Mouse (Mus musculus) lung, postnatal 25 days (tissue): ENCODE data around the gene Dgkb.

Experiments used
- DNase-seq: peaks from one replicate; pipeline ENCODE4 v3.0.0; 2022; ENCODE audit warnings: low spot score

Dgkb gene

DNA sequence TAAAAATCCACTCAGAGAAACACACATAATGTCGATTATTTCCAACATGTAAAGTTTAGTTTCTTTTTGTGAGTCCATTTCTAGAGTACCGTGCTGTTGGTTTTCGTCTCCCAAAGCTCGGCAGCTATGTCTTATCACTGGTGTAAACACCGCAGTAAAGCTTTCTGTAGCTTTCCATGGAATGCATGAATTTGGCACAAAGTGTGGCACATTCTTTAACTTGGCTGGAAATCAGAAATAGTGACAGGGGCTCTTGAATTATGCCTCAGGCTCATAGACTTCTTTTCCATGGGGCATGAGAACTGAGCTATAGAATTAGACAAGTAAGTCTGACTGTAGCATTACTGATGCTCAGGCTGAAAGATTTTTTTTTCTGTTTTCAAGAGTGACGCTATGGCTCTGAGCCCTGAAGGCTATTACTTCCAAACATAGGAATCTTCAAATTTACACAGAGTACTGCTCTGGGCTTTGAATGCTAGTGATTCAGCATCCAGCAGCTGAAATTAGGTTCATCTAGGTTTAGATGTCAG lies 179.0 kb downstream of the Dgkb start:
- no peak for DNase-seq

DNA sequence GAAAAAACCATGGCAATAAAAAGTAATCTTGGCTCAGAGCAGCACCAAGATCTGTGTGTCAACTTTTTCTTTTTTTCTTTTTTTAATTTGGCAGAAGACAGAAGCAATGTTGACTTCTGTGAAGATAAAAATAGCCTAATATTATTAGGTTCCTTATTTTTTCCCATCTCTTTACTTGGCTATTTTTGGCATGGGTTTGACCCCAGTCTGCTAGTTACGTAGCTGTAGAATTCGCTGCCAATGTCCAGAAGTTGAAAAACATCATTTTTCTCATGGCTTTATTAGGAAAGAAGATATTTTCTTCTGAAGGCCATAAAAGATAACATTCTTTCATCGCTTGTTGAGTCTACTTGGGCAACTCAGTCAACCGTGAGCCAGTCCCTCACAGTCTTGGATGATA lies 200.1 kb downstream of the Dgkb start:
- peak; percentile 4 for DNase-seq

DNA sequence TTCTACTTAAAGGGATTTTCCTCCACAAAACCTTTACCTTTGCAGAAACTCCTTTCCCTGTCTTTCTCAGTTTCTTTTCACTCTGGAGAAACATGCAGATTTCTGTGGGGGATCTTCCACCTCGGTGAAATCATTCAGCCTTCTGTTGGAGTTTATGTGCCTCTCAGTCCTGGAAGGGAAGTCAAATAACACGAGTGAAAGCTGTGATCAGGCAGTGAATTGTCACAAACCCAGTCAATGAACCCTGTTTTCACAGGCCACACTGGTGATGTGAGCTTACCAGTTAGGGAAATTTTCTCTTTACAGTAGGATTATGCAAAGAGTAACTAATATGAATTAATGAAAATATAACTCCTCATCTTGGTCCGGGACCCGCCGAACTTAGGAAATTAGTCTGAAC lies 229.7 kb downstream of the Dgkb start:
- no peak for DNase-seq

DNA sequence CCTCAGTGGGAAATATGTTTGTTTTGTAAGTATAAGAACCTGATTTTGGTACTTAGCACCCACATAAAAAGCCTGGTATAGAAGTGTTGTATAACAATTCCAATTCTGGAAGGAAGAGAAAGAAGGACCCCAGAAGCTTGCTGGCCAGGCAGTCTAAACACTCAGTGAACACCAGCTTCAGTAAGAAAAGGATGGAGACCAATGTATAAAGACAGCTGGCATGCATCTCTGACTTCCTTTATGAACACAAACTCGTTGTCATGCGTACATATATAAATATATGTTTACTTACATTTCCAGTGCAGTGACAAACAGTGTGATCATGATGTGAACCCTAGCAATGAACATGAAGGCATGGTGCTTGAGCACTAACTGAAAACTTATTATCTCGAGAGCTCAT lies 270.7 kb downstream of the Dgkb start:
- no peak for DNase-seq

DNA sequence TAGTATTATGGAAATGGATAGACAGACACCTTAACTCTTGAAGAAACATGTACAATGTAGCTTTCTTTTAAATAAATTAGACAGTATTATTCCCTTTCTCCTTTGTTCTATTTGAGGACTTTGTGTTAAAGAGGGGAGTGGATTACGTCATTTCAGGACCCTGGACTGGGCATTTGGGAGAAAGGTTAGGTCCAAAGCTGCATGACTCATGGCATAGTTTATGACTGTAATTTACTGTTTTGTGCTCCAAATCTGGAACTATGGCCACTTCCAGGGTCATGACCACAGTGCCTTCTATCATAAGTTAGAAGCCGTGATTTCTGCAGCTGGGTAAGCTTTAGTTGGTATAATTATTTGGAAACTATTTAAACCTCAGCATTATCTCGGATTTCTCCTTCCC lies 294.4 kb downstream of the Dgkb start:
- DNase-seq: no peak

DNA sequence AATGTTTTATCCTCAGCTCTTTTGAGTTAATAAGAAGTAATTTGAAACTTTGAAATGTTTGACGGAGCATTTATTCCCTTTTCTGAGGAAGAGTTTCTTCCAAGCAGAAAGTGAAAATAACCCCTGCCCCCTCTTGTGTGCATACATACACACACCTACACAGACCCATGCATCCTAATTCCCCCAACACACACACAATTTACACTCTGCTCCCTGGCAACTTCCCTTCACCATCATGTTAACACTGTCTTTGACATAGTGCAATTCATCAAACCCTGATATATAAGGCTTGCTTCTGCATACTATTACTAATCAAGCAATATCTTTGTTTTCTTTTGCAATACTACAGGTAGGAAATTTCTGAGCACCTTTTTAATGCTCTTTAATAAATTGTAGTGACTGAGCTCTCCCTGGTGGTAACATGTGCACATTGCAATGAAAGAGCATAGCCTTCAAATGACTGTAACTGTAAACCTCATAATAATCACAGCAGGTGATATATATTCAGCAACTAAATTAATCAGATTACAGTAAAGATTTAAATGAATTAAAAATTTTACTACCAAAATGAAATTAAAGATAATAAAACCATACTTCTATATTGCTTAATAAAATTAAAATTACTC lies 297.6 kb downstream of the Dgkb start:
- no peak for DNase-seq

DNA sequence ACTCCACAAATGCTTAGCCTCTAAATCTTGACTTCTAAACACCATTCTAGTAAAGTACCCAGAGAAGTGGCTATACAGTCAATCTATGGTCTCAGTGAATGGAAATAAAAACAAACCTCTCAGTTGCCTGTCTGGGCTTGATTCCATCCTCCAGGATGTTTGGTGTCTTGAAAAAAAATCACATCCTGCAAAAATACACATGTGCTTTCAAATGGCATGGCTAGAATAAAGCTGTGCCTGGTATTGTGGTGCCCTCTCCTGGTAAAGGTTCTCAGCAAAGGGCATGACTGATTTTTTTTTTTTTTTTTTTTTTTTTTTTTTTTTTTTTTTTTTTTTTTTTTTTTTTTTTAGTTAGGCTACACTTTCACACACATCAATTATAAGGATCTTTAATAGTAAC lies 306.0 kb downstream of the Dgkb start:
- peak; percentile 4 for DNase-seq

DNA sequence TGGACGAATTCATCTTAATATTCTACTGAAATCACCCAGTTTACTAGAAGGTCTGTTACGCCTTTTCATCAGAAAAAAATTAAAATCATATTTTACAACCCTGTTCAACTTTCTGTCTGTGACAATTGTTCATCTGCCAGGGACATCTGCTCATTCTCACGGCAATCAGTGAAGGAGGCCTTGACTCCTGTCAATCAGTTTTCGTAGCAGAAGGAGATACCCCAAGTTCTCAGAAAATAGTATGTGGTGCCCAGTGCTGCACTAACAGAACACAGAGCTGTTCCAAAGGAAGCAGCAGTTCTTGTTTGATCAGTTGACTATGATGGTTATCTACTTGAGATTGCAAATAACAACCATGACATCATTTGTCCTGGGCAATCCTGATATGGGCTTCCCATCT lies 307.8 kb downstream of the Dgkb start:
- no peak for DNase-seq

DNA sequence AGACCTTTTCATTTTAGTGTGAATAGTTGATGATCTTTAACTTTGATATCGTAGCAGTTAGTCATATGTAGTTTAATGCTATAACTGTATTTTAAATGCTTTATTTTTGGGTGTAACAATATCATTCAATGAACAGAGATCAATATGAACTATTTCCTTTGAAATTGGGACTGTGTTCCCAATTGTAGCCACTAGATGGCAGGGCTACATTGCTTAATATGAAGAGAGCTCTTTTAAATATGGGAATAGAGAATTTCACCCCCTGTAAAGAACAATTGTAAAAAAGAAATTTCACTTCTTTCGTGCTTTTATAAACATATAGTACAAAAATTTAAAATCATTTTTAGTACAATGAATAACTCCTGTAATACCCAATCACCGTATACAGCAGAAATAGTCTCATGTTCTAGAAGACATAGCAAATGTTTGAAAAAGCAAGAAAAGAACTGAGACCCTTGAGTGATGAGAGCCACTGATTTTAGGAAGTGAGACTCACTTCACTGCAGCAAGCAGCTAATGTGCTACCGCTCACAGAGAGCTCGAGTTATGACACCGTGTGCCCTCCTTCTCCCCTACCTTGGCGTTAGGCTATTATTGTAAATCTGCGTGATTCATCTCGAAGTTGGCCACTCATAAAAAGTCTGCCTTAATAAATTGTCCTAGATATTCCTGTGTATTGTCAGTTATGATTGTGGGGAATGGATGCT lies 312.8 kb downstream of the Dgkb start:
- no peak for DNase-seq

DNA sequence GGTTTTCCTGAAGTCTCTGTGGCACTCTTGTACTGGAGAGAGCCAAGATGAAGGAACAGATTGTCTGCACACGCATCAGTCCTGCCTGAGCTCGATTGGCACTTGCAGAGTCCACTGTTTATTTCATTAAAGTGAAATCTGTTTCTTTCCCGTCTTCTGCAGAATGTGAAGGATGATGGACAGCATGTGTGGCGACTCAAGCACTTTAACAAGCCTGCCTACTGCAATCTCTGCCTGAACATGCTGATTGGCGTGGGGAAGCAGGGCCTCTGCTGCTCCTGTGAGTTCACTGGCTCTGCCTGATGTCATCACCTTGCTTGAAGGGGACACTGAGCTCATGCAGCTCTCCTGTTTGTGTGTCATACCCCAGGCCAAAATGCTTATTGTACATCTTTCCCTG lies 318.9 kb downstream of the Dgkb start:
- peak; percentile 22 for DNase-seq

DNA sequence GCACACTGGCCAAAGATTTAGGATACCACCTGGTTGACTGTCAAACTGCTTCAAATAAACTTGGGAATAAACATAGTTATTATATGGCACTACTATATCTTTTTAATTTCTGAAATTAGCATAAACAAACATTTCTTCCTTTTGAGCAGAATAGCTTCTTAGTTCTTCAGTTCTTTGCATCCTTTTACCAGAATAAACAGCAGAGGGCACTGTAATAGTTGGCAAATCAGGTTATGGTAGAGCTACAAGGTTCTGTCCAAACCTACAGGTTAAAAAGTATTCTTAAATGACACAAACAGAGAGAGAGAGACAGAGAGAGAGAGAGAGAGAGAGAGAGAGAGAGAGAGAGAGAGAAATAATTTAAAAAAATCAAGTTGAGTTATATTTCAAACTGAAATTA lies 322.5 kb downstream of the Dgkb start:
- DNase-seq: no peak

DNA sequence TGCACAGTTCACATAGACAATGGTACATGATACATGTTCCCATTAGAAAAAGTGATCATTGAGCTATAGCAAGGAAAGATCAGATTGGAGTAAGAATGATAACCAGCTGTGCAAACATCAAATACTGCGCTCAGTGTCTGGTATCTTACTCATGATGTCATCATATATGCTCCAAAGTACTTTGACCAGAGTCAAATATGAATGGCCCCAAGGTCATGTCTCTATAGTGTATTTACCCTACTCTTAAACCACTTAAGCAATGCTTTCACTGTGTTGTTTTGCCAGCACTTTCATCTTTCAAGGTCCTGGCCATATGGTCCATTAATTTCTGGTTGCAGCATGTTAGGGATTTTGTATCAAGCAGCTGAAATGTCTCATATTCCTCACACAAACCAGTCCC lies 415.1 kb downstream of the Dgkb start:
- no peak for DNase-seq

DNA sequence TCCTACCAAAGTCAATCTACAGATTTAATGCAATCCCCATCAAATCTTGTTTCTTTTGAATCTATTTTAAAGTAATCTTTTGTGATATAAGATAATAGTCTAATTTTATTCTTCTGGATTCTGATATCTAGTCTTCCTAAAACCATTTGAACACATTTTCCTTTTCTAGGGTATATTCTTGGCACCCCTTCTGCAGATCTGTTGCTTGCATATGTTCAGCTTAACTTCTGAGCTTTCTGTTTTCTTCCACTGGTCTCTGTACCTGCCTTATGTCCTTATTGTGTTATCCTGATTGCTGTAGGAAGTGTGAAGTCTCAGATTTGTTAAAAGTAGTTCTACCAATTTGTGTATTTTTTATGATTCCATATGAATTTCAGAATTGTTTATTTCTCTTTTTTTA lies 451.3 kb downstream of the Dgkb start:
- no peak for DNase-seq

DNA sequence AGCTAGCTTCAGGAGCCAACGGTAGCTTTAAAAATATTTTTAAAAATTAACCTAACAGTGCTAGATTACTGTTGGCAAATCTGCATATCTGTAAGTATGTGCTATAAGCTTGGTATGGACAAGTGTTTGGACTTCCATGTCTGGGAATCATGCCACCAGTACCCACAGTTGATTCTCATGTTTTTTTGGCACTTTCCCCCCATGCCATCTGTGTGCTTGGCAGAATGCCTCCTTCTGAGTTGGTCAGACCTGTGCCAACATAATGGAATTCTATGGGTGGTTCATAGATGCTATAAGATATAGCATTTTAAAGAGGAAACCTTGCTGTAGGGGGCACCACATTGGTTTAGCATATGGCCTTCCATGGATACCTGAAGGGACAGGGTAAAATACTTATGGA lies 484.0 kb downstream of the Dgkb start:
- DNase-seq: no peak

DNA sequence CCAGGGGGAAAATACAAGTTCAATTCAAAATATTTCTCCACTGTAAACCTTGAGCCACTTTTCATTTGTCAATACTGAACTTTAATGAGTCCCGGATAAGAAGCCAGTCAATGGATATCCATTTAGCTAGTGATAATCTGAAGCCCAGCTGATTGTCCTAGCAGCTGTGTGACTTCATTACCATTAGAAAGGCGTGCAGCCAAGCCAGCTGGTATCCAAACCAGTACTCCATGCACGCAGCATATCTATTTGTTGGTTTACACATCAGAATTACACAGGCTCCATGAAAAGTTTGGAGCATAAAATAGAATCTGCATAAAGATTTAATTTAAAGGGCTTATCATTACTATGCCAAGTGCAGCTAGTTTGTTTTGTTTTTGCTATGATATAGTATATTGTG lies 486.3 kb downstream of the Dgkb start:
- no peak for DNase-seq

DNA sequence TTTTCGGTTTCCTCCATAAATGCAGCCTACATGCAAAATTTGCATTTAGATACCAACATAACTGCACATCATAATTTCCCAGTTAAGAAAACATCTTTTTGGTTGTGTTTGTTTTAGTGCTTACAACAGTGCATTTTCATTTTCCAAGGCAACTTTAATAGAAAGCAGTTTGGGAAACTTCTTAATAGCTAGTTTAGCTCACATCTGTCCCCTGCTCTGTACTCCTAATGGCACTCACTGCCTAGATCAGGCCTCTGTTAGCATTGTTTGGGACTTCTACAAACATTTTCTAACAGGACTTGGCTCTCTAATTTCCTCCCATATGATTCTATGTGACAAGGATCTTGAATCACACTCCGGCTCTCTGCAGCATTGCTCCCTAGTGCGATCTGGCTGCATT lies 486.7 kb downstream of the Dgkb start:
- DNase-seq: no peak

DNA sequence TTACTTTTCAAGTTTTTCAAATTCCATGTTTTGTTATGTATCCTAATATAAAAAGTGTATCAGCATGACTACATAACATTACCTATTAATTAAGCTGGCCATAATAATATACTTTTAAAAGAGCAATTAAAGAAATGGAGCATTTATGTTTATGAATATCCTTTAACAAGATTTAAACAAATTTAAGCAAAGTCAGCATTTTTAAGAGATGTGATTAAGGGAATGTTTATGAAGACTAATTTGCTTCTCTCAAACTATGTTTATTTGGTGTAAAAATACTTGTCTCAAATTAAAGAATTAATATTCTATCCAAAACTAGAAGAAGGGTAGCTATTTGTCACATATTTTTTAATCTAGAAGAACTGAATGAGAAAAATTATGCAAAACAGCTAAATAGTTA lies 492.4 kb downstream of the Dgkb start:
- no peak for DNase-seq

DNA sequence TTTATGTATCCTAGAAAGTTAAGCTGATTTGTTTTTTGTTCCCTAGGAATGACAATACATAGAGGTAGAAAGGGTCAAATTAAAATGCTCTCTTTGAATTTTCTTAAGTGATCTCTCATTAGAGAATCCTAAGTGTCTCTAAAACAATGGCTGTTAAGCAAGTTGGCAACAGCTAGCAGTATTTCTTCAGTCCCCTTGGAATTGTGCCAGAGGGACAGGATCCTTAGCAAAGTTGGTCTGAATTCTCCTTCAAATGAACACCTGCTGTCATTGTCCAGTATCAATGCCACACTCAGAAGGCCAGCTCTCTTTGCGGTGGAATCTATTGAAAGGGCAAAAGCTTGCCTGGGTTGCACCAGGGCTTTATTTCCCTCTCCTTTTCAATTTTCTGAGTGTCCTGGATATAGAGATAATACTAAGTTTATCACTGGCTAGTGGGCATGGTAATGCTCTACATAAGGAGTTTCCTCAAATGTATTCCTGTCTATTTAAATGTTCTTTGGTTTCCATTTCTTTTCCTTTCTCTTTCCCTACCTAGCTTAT lies 510.3 kb downstream of the Dgkb start:
- DNase-seq: no peak

DNA sequence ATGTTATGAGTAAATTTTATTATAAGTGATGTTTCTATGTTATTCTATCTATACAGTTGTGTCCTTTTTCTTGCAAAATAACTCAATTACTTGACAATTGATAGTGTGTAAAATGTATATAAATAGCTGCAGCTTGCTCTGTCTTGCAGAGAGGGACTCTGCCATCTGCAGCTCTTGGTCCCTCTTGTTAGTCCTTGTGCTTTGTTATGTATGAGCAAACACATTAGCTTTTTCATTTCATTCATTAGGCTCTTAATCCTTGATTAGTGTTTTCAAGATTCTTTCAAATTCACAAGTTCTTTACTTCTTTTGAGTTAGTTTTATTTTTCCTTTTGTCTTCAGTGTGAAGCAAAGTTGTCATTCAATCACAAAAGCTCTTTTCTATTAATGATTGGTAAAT lies 511.3 kb downstream of the Dgkb start:
- no peak for DNase-seq

DNA sequence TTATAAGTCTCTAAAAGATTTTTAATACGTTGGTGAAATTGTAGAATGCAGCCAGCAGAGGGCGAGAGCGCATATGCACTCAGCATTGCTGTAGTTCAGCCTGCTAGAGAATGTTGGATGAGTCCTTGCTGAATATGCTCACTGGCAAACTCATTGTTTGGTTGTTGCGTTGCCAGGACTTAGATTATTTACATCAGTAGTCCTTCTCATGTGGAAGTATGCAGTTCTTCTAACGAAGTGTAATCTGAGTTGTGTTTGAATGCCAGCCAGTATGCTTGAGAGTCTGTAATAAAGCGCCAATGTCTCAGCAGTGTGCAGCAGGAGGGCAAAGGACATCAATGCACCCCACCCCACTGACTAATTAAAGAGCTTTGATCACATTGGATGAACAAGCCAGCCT lies 525.1 kb downstream of the Dgkb start:
- DNase-seq: peak; percentile 51

DNA sequence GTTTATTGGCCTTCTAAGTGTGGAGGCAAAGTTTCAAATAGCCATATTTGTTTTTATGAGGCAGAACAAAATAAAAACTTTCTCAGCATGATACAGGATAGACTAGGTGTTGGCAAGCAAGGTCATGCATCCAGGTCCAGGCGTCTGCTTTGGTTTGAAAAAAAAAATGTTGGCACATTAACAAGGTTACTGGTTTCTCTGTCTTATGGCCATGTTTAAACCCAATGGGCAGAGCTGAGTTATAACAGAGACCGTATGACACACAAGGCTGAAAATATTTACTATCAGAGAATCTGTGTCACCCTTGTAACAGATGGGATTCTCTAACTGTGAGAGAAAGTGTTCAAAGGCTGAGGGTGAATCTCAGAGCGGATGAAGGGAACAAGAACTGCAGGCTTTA lies 535.0 kb downstream of the Dgkb start:
- no peak for DNase-seq

DNA sequence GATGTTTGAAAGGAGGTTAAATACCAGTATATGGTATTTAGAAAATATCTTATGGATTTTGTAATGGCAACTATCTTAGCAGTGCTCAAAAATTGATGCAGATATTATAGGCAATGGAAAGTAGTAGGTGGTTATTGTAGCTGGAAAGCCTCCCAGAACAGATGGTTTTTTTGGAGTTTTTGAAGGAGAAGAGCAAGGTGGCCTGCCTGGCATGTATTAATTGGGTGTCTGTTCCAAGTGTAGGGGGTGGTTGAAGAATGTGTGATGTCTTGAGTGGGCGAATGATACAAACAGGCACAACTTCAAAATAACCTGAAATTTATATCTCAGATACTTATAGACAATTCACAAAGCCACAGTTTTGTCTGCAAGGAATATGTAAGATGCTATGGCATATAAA lies 538.9 kb downstream of the Dgkb start:
- no peak for DNase-seq

DNA sequence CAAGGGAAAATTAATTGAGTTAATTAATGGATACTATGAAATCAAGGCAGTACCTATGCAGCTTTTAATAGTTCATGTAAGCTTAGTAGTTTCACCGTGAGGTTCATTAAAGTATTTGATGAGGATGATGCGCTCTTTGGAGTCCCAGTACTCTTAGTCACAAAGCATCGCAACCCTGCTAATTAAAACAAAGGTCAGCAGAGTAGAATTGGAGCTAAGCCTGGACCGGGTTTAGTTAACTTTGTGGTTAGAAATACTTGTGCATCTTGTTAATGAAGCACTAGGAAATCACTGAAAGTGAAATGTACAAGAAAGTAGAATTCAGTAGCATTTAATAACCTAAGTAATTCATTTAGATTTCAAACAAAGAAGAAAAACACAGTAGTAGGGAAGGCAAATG lies 544.0 kb downstream of the Dgkb start:
- DNase-seq: no peak

DNA sequence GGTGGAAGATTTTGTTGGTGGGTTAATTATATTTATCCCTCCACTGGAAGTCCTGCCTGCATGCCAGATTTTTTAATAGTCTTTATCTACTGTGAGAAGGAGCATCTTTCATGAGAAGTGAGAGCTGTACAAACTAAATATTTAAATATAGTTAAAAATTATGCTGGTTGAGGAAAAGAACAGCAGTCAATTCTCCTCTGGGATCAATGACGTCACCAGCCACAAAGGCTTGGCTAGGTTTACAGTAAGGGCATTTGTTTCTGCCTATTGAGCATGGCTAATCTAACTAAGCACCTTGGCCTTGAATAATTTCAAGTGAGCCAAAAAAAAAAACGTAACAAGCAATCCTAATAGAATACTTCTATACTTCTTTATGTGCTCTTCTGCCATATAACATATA lies 554.1 kb downstream of the Dgkb start:
- no peak for DNase-seq
